Mouse (Mus musculus) embryonic facial prominence, embryonic 11.5 days (tissue): Measurements from ENCODE around the gene Hbb-bh1. TPM values are rescaled to one million over a fixed set of nuclear protein-coding genes. Genes with fewer than 3 reads are reported as not detected.

Experiments
- polyA plus RNA-seq: library from polyadenylated mRNA; unstranded; fragments of >200 nt; fragmentation: Nextera tagmentation; extraction: Ambion mirVana; gene quantifications from 2 replicates; pipeline ENCODE4 v1.2.1, GENCODE M21; 2014

The Hbb-bh1 gene
- polyA plus RNA-seq, 1 experiment from 2014 or later: 2,335 TPM

Other genes with a start within 250 kb of the Hbb-bh1 start
- not detected in 2 replicates for gene Olfr619, start 242.6 kb downstream of the Hbb-bh1 start, polyA plus RNA-seq
- not detected in 2 replicates for gene Olfr620, start 230.6 kb downstream of the Hbb-bh1 start, polyA plus RNA-seq
- not detected in 2 replicates for gene Olfr622, start 200.5 kb downstream of the Hbb-bh1 start, polyA plus RNA-seq
- not detected in 2 replicates for gene Olfr623, start 179.5 kb downstream of the Hbb-bh1 start, polyA plus RNA-seq
- 0.03 and 0.08 TPM in 2 replicates for gene Olfr624, start 172.0 kb downstream of the Hbb-bh1 start, polyA plus RNA-seq
- gene Olfr625-ps1, start 160.4 kb downstream of the Hbb-bh1 start, polyA plus RNA-seq: not detected in 2 replicates
- not detected in 2 replicates for gene Olfr243, start 128.5 kb downstream of the Hbb-bh1 start, polyA plus RNA-seq
- not detected in 2 replicates for gene Olfr628, start 112.8 kb downstream of the Hbb-bh1 start, polyA plus RNA-seq
- not detected in 2 replicates for gene Olfr629, start 98.2 kb downstream of the Hbb-bh1 start, polyA plus RNA-seq
- gene Olfr630, start 85.8 kb downstream of the Hbb-bh1 start, polyA plus RNA-seq: not detected in 2 replicates
- not detected in 2 replicates for gene Olfr69, start 71.6 kb downstream of the Hbb-bh1 start, polyA plus RNA-seq
- gene Olfr68, start 63.5 kb downstream of the Hbb-bh1 start, polyA plus RNA-seq: not detected in 2 replicates
- gene Olfr67, start 51.3 kb downstream of the Hbb-bh1 start, polyA plus RNA-seq: not detected in 2 replicates
- gene Hbb-bt, start 29.2 kb downstream of the Hbb-bh1 start, polyA plus RNA-seq: 629 and 683 TPM in 2 replicates
- gene Hbb-bs, start 15.1 kb downstream of the Hbb-bh1 start, polyA plus RNA-seq: 224 and 252 TPM in 2 replicates
- gene Hbb-bh2, start 2.6 kb downstream of the Hbb-bh1 start, polyA plus RNA-seq: not detected in 2 replicates
- gene Hbb-y, start 10.1 kb upstream of the Hbb-bh1 start, polyA plus RNA-seq: 9,508 and 10,275 TPM in 2 replicates
- gene Olfr66, start 43.1 kb upstream of the Hbb-bh1 start, polyA plus RNA-seq: not detected in 2 replicates
- not detected in 2 replicates for gene Olfr64, start 51.3 kb upstream of the Hbb-bh1 start, polyA plus RNA-seq
- gene Olfr65, start 60.3 kb upstream of the Hbb-bh1 start, polyA plus RNA-seq: not detected in 2 replicates
- not detected in 2 replicates for gene Olfr631, start 85.7 kb upstream of the Hbb-bh1 start, polyA plus RNA-seq
- gene Olfr632, start 91.2 kb upstream of the Hbb-bh1 start, polyA plus RNA-seq: not detected in 2 replicates
- not detected in 2 replicates for gene Olfr633, start 101.3 kb upstream of the Hbb-bh1 start, polyA plus RNA-seq
- not detected in 2 replicates for gene Olfr635, start 128.0 kb upstream of the Hbb-bh1 start, polyA plus RNA-seq
- gene Olfr638, start 155.6 kb upstream of the Hbb-bh1 start, polyA plus RNA-seq: not detected in 2 replicates
- gene Olfr639, start 174.1 kb upstream of the Hbb-bh1 start, polyA plus RNA-seq: not detected in 2 replicates
- gene Olfr640, start 182.4 kb upstream of the Hbb-bh1 start, polyA plus RNA-seq: not detected in 2 replicates
- not detected in 2 replicates for gene Olfr641, start 192.3 kb upstream of the Hbb-bh1 start, polyA plus RNA-seq
- not detected in 2 replicates for gene Olfr642, start 209.5 kb upstream of the Hbb-bh1 start, polyA plus RNA-seq
- gene 4930516K23Rik, start 218.3 kb upstream of the Hbb-bh1 start, polyA plus RNA-seq: not detected in 2 replicates
- gene Olfr644, start 228.7 kb upstream of the Hbb-bh1 start, polyA plus RNA-seq: not detected in 2 replicates
- not detected in 2 replicates for gene Olfr645, start 242.3 kb upstream of the Hbb-bh1 start, polyA plus RNA-seq